Mouse (Mus musculus) MEL (cell line): ENCODE measurements around the gene 1700018B08Rik. TPM values are rescaled to one million over a fixed set of nuclear protein-coding genes. Genes with fewer than 3 reads are reported as not detected.

Experiments used
- DNase-seq: peaks from one replicate; pipeline ENCODE4 v3.0.0; 2011; ENCODE audit warnings: low read depth, low spot score
- H3K27ac ChIP-seq: 2 replicates; pipeline ENCODE4 v1.5.1; 2012; ENCODE audit warnings: low read depth, mild to moderate bottlenecking, control low read depth, low read length, moderate library complexity; ENCODE audit not compliant: control insufficient read depth
- H3K27me3 ChIP-seq, 2 experiments: fragments of 150-350 bp in 1 of 2; sonication (generic) in 1 of 2; 2 replicates each; pipeline ENCODE4 v1.6.1; 2012; ENCODE audit warnings: low read length in 2 of 2, mild to moderate bottlenecking in 2 of 2, improper control_type of control experiment in 1 of 2, moderate library complexity in 1 of 2; ENCODE audit not compliant: insufficient read depth in 2 of 2, control insufficient read depth in 1 of 2
- H3K36me3 ChIP-seq, 2 experiments: 2 replicates each; pipeline ENCODE4 v1.6.1; 2012 to 2014; ENCODE audit warnings: low read length in 2 of 2, improper control_type of control experiment in 1 of 2, inconsistent platforms in 1 of 2, mild to moderate bottlenecking in 1 of 2; ENCODE audit not compliant: insufficient read depth in 2 of 2, control insufficient read depth in 1 of 2
- H3K4me1 ChIP-seq, 2 experiments: fragments of 150-350 bp in 1 of 2; sonication (generic) in 1 of 2; 2 replicates each; pipeline ENCODE4 v1.6.1; 2012; ENCODE audit warnings: low read length in 2 of 2, improper control_type of control experiment in 1 of 2, mild to moderate bottlenecking in 1 of 2; ENCODE audit not compliant: insufficient read depth in 2 of 2, control insufficient read depth in 1 of 2
- H3K4me3 ChIP-seq, 2 experiments: fragments of 150-350 bp in 1 of 2; sonication (generic) in 1 of 2; 2 replicates each; pipeline ENCODE4 v1.5.1; 2012; ENCODE audit warnings: low read depth in 2 of 2, low read length in 2 of 2, mild to moderate bottlenecking in 2 of 2, moderate library complexity in 2 of 2, control low read depth in 1 of 2, improper control_type of control experiment in 1 of 2; ENCODE audit not compliant: control insufficient read depth in 1 of 2, insufficient read depth in 1 of 2
- H3K79me2 ChIP-seq: 2 replicates; pipeline ENCODE4 v1.6.1; 2012; ENCODE audit warnings: mild to moderate bottlenecking, low read length, moderate library complexity; ENCODE audit not compliant: control insufficient read depth, poor library complexity, insufficient read depth
- H3K9ac ChIP-seq: 2 replicates; pipeline ENCODE4 v1.6.1; 2012; ENCODE audit warnings: low read depth, mild to moderate bottlenecking, control low read depth, low read length, moderate library complexity; ENCODE audit not compliant: control insufficient read depth, poor library complexity, severe bottlenecking
- H3K9me3 ChIP-seq: fragments of 150-350 bp; sonication (generic); replicated peaks from 2 replicates; pipeline ENCODE4 v1.6.1; 2012; ENCODE audit warnings: mild to moderate bottlenecking, low read length, improper control_type of control experiment, moderate library complexity; ENCODE audit not compliant: insufficient read depth
- E2F4 ChIP-seq: IDR thresholded peaks from 2 replicates; pipeline ENCODE4 v1.6.1; 2011; ENCODE audit warnings: low read depth, low read length, improper control_type of control experiment, borderline replicate concordance
- GABPA ChIP-seq: IDR thresholded peaks from 2 replicates; pipeline ENCODE4 v1.6.1; 2012; ENCODE audit warnings: low read depth, mild to moderate bottlenecking, inconsistent platforms, low read length, improper control_type of control experiment, moderate library complexity
- HCFC1 ChIP-seq: IDR thresholded peaks from 2 replicates; pipeline ENCODE4 v1.6.1; 2012; ENCODE audit warnings: low read depth, mild to moderate bottlenecking, inconsistent platforms, low read length, improper control_type of control experiment, moderate library complexity
- MAZ ChIP-seq: IDR thresholded peaks from 2 replicates; pipeline ENCODE4 v1.6.1; 2012; ENCODE audit warnings: low read depth, mild to moderate bottlenecking, inconsistent platforms, low read length, improper control_type of control experiment
- MXI1 ChIP-seq: IDR thresholded peaks from 2 replicates; pipeline ENCODE4 v1.6.1; 2011; ENCODE audit warnings: mild to moderate bottlenecking, low read depth, low read length, improper control_type of control experiment
- NRF1 ChIP-seq: IDR thresholded peaks from 2 replicates; pipeline ENCODE4 v1.6.1; 2014; ENCODE audit warnings: low read depth, mild to moderate bottlenecking, inconsistent platforms, low read length, improper control_type of control experiment, moderate library complexity; ENCODE audit not compliant: poor library complexity, insufficient read depth, severe bottlenecking
- POLR2A ChIP-seq, 2 experiments: IDR thresholded peaks; 2 replicates each; pipeline ENCODE4 v1.6.1; 2011 to 2012; ENCODE audit warnings: low read length in 2 of 2, mild to moderate bottlenecking in 2 of 2, control low read depth in 1 of 2, improper control_type of control experiment in 1 of 2, low read depth in 1 of 2, moderate library complexity in 1 of 2; ENCODE audit not compliant: control insufficient read depth in 1 of 2, insufficient read depth in 1 of 2, poor library complexity in 1 of 2
- POLR2AphosphoS5 ChIP-seq: IDR thresholded peaks from 2 replicates; pipeline ENCODE4 v1.6.1; 2012; ENCODE audit warnings: low read depth, borderline replicate concordance, mild to moderate bottlenecking, inconsistent platforms, low read length, moderate library complexity, mixed read lengths
- RAD21 ChIP-seq: IDR thresholded peaks from 2 replicates; pipeline ENCODE4 v1.6.1; 2011; ENCODE audit warnings: mild to moderate bottlenecking, low read depth, low read length, improper control_type of control experiment
- RCOR1 ChIP-seq: IDR thresholded peaks from 2 replicates; pipeline ENCODE4 v1.6.1; 2012; ENCODE audit warnings: low read depth, mild to moderate bottlenecking, inconsistent platforms, low read length, improper control_type of control experiment
- SIN3A ChIP-seq: IDR thresholded peaks from 2 replicates; pipeline ENCODE4 v1.6.1; 2012; ENCODE audit warnings: low read length, improper control_type of control experiment, inconsistent platforms
- SMC3 ChIP-seq: IDR thresholded peaks from 2 replicates; pipeline ENCODE4 v1.6.1; 2011; ENCODE audit warnings: low read depth, low read length, improper control_type of control experiment
- TBP ChIP-seq: IDR thresholded peaks from 2 replicates; pipeline ENCODE4 v1.8.0; 2011; ENCODE audit warnings: low read depth, low read length, improper control_type of control experiment
- TCF12 ChIP-seq: IDR thresholded peaks from 2 replicates; pipeline ENCODE4 v1.6.1; 2014; ENCODE audit warnings: low read depth, mild to moderate bottlenecking, inconsistent platforms, low read length, improper control_type of control experiment, moderate library complexity
- UBTF ChIP-seq: IDR thresholded peaks from 2 replicates; pipeline ENCODE4 v1.6.1; 2012; ENCODE audit warnings: low read depth, mild to moderate bottlenecking, inconsistent platforms, low read length, improper control_type of control experiment, moderate library complexity, borderline replicate concordance; ENCODE audit not compliant: insufficient read depth
- USF1 ChIP-seq: IDR thresholded peaks from 2 replicates; pipeline ENCODE4 v1.6.1; 2014; ENCODE audit warnings: low read depth, mild to moderate bottlenecking, inconsistent platforms, low read length, improper control_type of control experiment, moderate library complexity
- ZKSCAN1 ChIP-seq: IDR thresholded peaks from 2 replicates; pipeline ENCODE4 v1.6.1; 2012; ENCODE audit warnings: low read depth, mild to moderate bottlenecking, inconsistent platforms, low read length, improper control_type of control experiment, moderate library complexity
- ZMIZ1 ChIP-seq: IDR thresholded peaks from 2 replicates; pipeline ENCODE4 v1.6.1; 2012; ENCODE audit warnings: low read depth, mild to moderate bottlenecking, inconsistent platforms, low read length, improper control_type of control experiment, moderate library complexity
- ZNF384 ChIP-seq: IDR thresholded peaks from 2 replicates; pipeline ENCODE4 v1.6.1; 2012; ENCODE audit warnings: low read depth, mild to moderate bottlenecking, inconsistent platforms, low read length, improper control_type of control experiment
- polyA plus RNA-seq, 2 experiments: library from polyadenylated mRNA; stranded (reverse) in 1 of 2; unstranded in 1 of 2; fragments of >175 nt in 1 of 2; fragments of >200 nt in 1 of 2; gene quantifications; 2 replicates each; pipeline versions ENCODE4 v1.2.1 to v1.2.4; 2012; ENCODE audit warnings: low replicate concordance in 2 of 2, low read depth in 1 of 2; ENCODE audit not compliant: insufficient read length in 2 of 2, insufficient read depth in 1 of 2, missing spikeins in 1 of 2
- total RNA-seq: library from RNA; depleted of rRNA; stranded (reverse); fragments of 300-350 nt; gene quantifications from 2 replicates; pipeline ENCODE4 v1.2.3, GENCODE M21; 2012

The 1700018B08Rik gene
- total and polyA plus RNA-seq, 3 experiments = not detected

GRCm38 (mm10) chr8:121577751-121578675 is 33.9 kb upstream of the 1700018B08Rik start:
- peak overlapping the region; percentile 92 to 96 for H3K4me3 ChIP-seq
- peak overlapping the region; percentile 48 for H3K27ac ChIP-seq
- peaks cover 54% of the 10 kb centered on the region for H3K79me2 ChIP-seq
- no peaks in the 10 kb centered on the region for H3K9me3 ChIP-seq
- H3K9ac ChIP-seq = peak overlapping the region; percentile 85
- H3K4me1 ChIP-seq = peaks cover 2 to 18% of the 10 kb centered on the region in 2 experiments; a peak in 3 of 4 replicates
- TF ChIP-seq HCFC1 = 0 out of 2 replicates have a peak, but pooled peaks have one; percentile 5
- peak; percentile 43; the same call in 1 of the 2 replicates for TF ChIP-seq MXI1
- no peak for TF ChIP-seq MAZ
- peak; percentile 22; the same call in 1 of the 2 replicates for TF ChIP-seq TBP
- no peak for TF ChIP-seq USF1
- no peak for TF ChIP-seq ZMIZ1
- peak; percentile 34; the same call in 1 of the 2 replicates for TF ChIP-seq SIN3A
- no peak for TF ChIP-seq ZKSCAN1
- peaks cover 0 to 7% of the 10 kb centered on the region in 2 experiments; a peak in 1 of 4 replicates for H3K36me3 ChIP-seq
- peak; percentile 62 for DNase-seq
- H3K27me3 ChIP-seq = no peaks in the 10 kb centered on the region

DNA sequence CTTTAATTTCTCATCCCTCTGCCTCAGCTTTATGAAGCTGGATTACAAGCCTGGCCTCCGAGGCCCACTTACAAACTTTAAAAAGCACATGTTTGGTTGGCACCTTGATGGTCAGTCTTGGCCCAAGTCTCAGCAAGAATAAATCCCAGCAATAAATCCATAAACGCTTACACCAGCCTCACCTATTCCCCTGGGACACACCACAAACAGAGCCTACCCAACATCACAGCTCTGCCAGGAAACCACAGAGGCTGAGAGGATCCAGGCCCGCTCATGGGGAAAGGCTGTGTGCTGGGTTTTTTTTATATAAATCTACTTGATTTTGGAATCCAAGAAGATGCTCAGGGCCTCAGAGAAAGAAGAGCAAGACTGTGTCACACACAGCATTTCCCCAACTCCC is 31.5 kb upstream of the 1700018B08Rik start:
- Histone ChIP-seq H3K4me3 (no peak overlapping the region), H3K9me3 (no peaks in the 10 kb centered on the region), H3K4me1 (peaks cover 0 to 14% of the 10 kb centered on the region in 2 experiments; a peak in 3 of 4 replicates), H3K36me3 (peaks cover 0 to 4% of the 10 kb centered on the region in 2 experiments; a peak in 1 of 4 replicates), H3K27ac (no peak overlapping the region), H3K27me3 (no peaks in the 10 kb centered on the region), H3K9ac (no peak overlapping the region), H3K79me2 (peaks cover 60% of the 10 kb centered on the region)
- no peak for TF ChIP-seq NRF1
- TF ChIP-seq TCF12 = no peak
- no peak for TF ChIP-seq RAD21
- no peak for TF ChIP-seq ZMIZ1
- no peak for TF ChIP-seq E2F4
- TF ChIP-seq SIN3A = no peak
- TF ChIP-seq POLR2AphosphoS5 = no peak
- no peak for TF ChIP-seq UBTF
- TF ChIP-seq GABPA = no peak
- no peak for TF ChIP-seq POLR2A (IDR thresholded peaks at IDR 0.05; ENCODE audit: control insufficient read depth in 1 of 2, insufficient read depth in 1 of 2, low read depth in 1 of 2, low read length in 2 of 2, poor library complexity in 1 of 2)
- no peak for TF ChIP-seq RCOR1
- TF ChIP-seq ZNF384 = no peak
- TF ChIP-seq USF1 = no peak
- no peak for TF ChIP-seq SMC3
- DNase-seq = no peak
